Mouse (Mus musculus): ENCODE results near the gene Plekho1. TPM values are rescaled to one million over a fixed set of nuclear protein-coding genes. Genes with fewer than 3 reads are reported as not detected.
"Not testable (repeated sequence)": the region's sequence is repeated elsewhere in the genome, so short reads cannot be mapped to it uniquely, and the experiment has no call there.

Gene Plekho1
- polyA plus RNA-seq (2015; fragmentation: Nextera tagmentation; extraction: Ambion mirVana), result 46.1 and 54.6 TPM in 2 replicates

DNA sequence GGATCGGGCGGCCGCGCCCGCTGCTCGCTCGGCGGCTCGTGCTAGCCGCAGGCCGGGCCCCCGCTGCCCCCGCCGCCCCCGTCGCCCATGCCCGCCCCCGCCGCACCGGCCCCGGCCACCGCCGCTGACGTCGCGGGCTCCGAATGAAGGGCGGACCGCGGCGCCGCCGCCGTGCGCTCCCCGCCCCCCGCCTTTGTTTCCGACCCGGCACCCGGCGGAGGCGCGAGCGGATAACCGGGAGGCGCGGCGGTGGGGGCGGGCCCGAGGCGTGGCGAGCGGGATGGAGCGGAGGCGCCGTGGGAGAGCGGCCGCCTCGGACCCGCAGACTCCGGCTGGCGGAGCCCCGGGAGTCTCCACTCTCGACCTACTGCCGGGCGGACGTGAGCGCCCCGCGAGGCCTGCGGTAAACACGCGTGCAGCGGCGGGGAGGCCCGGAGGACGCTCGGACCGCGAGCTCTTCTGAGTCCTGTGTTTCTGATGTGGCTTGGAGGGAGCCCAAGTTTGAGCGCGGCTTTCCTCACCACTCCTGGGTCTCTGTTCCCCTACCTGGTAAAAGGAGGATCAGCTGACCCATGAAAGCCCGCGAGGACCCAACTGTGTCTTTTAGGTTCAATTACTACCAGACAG is at the start of gene Plekho1:
Plekho1 (minus strand) TSS at position 200 of the 627 bp plus-strand sequence.
- peaks cover 40% of the 10 kb centered on the region for H3K4me1 ChIP-seq (ENCODE audit: control insufficient read depth, insufficient read depth, low read length)
- ATAC-seq, result peak; percentile 69
- peak within 1 kb of the TSS; percentile 98 for H3K27ac ChIP-seq (ENCODE audit: low read length)
- peak within 1 kb of the TSS; percentile 80 for H3K4me3 ChIP-seq (ENCODE audit: low read depth, low read length)
- no peaks in the 10 kb centered on the region for H3K27me3 ChIP-seq (ENCODE audit: control insufficient read depth, insufficient read depth, low read depth, low read length)
- WGBS, result 1% methylated on average over 44 of the region's 84 CpGs
- peak within 1 kb of the TSS; percentile 96 for H3K9ac ChIP-seq (ENCODE audit: low read depth, low read length)
- no peaks in the 10 kb centered on the region for H3K9me3 ChIP-seq (replicated peaks; ENCODE audit: control insufficient read depth, low read length, poor library complexity, severe bottlenecking)
- H3K36me3 ChIP-seq (ENCODE audit: control insufficient read depth, insufficient read depth, low read length), result peaks cover 3% of the 10 kb centered on the region; the same call in 1 of the 2 replicates
- peak within 1 kb of the TSS; percentile 84 for H3K4me2 ChIP-seq (ENCODE audit: low read length)

DNA sequence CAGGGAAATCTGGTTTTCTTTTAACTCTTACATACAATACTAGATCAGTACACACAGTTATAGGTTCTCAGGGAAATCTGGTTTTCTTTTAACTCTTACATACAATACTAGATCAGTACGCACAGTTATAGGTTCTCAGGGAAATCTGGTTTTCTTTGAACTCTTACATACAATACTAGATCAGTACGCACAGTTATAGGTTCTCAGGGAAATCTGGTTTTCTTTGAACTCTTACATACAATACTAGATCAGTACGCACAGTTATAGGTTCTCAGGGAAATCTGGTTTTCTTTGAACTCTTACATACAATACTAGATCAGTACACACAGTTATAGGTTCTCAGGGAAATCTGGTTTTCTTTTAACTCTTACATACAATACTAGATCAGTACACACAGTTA is 48.8 kb upstream of the Plekho1 start:
- H3K9ac ChIP-seq (ENCODE audit: low read depth, low read length); ATAC-seq; H3K4me1 ChIP-seq (ENCODE audit: control insufficient read depth, insufficient read depth, low read length); H3K27me3 ChIP-seq (ENCODE audit: control insufficient read depth, insufficient read depth, low read depth, low read length); H3K9me3 ChIP-seq (replicated peaks; ENCODE audit: control insufficient read depth, low read length, poor library complexity, severe bottlenecking); H3K4me2 ChIP-seq (ENCODE audit: low read length); H3K27ac ChIP-seq (ENCODE audit: low read length); H3K4me3 ChIP-seq (ENCODE audit: low read depth, low read length): not testable (repeated sequence)
- WGBS, result 81% methylated on average over 3 of the region's 3 CpGs
- H3K36me3 ChIP-seq (ENCODE audit: control insufficient read depth, insufficient read depth, low read length), result peaks cover 11% of the 10 kb centered on the region; the same call in 1 of the 2 replicates

DNA sequence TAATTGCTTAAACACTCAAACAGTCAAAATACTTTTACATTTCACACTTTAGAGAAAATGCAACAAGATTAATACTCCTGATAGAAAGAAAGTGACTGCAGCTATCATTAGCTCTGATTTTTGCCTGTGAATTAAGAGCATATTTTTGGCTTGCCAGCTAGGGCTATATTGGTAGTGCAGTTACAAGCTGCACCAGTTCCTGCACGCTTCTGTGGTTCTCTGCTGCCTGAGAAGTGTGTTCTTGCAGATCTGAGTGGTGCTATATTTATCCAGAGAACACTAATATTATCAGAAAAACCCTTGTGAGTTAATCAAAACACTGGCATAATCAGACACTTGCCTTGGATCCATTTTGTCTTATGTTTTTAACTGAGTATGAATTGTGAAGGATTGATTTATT is 47.3 kb upstream of the Plekho1 start:
- H3K4me3 ChIP-seq (ENCODE audit: low read depth, low read length), result no peak overlapping the region
- H3K4me1 ChIP-seq (ENCODE audit: control insufficient read depth, insufficient read depth, low read length), result no peaks in the 10 kb centered on the region
- no peaks in the 10 kb centered on the region for H3K9me3 ChIP-seq (replicated peaks; ENCODE audit: control insufficient read depth, low read length, poor library complexity, severe bottlenecking)
- WGBS, result 80% methylated on average over 1 of the region's 1 CpGs
- peaks cover 14% of the 10 kb centered on the region; the same call in 1 of the 2 replicates for H3K36me3 ChIP-seq (ENCODE audit: control insufficient read depth, insufficient read depth, low read length)
- H3K27me3 ChIP-seq (ENCODE audit: control insufficient read depth, insufficient read depth, low read depth, low read length), result no peaks in the 10 kb centered on the region
- H3K27ac ChIP-seq (ENCODE audit: low read length), result no peak overlapping the region
- no peak for ATAC-seq
- no peak overlapping the region for H3K4me2 ChIP-seq (ENCODE audit: low read length)
- no peak overlapping the region for H3K9ac ChIP-seq (ENCODE audit: low read depth, low read length)

DNA sequence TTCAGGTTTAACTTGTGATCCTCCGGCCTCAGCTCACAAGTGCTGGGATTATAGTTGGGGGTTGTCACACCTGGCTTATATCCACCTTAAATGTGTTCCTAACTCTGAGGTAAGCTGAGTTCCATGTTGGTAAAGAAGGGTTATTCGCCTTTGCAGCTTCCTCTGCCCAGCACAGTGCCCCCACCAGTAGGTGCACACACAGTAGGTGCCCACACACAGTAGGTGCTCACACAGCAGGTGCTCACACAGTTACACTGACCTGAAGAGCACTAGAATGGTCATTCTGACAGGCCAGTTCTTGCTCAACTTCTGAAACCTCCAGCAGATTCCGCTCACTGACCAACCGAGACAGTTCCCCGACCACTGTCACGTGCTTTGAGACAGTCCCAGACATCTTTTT is 45.3 kb upstream of the Plekho1 start:
- Histone ChIP-seq H3K9me3 (replicated peaks; ENCODE audit: control insufficient read depth, low read length, poor library complexity, severe bottlenecking) (no peaks in the 10 kb centered on the region), H3K27ac (ENCODE audit: low read length) (no peak overlapping the region), H3K4me1 (ENCODE audit: control insufficient read depth, insufficient read depth, low read length) (no peaks in the 10 kb centered on the region), H3K4me3 (ENCODE audit: low read depth, low read length) (no peak overlapping the region), H3K27me3 (ENCODE audit: control insufficient read depth, insufficient read depth, low read depth, low read length) (no peaks in the 10 kb centered on the region), H3K4me2 (ENCODE audit: low read length) (no peak overlapping the region), H3K36me3 (ENCODE audit: control insufficient read depth, insufficient read depth, low read length) (peaks cover 13% of the 10 kb centered on the region; the same call in 1 of the 2 replicates), H3K9ac (ENCODE audit: low read depth, low read length) (no peak overlapping the region)
- ATAC-seq, result no peak
- 93% methylated on average over 6 of the region's 6 CpGs for WGBS

DNA sequence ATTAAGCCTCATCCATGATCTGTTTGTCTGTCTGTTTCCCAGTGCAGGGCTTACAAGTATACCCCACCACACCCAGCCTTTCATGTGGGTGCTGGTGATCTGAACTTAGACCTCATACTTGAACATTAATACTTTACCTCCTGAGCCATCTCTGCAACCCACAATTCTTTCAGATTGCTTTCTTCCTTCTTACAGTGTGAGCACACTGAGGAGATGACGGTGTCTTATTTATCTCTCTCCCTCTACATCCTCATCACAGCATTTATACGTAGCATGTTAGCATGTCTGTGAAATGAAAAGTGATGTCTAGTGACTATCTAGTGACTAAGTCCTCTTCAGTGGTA is 44.8 kb upstream of the Plekho1 start:
- Histone ChIP-seq H3K4me3 (ENCODE audit: low read depth, low read length) (no peak overlapping the region), H3K4me2 (ENCODE audit: low read length) (no peak overlapping the region), H3K4me1 (ENCODE audit: control insufficient read depth, insufficient read depth, low read length) (no peaks in the 10 kb centered on the region), H3K9ac (ENCODE audit: low read depth, low read length) (no peak overlapping the region), H3K27ac (ENCODE audit: low read length) (no peak overlapping the region), H3K9me3 (replicated peaks; ENCODE audit: control insufficient read depth, low read length, poor library complexity, severe bottlenecking) (no peaks in the 10 kb centered on the region), H3K36me3 (ENCODE audit: control insufficient read depth, insufficient read depth, low read length) (peaks cover 11% of the 10 kb centered on the region; the same call in 1 of the 2 replicates), H3K27me3 (ENCODE audit: control insufficient read depth, insufficient read depth, low read depth, low read length) (no peaks in the 10 kb centered on the region)
- WGBS, result 95% methylated on average over 2 of the region's 2 CpGs
- ATAC-seq, result no peak

DNA sequence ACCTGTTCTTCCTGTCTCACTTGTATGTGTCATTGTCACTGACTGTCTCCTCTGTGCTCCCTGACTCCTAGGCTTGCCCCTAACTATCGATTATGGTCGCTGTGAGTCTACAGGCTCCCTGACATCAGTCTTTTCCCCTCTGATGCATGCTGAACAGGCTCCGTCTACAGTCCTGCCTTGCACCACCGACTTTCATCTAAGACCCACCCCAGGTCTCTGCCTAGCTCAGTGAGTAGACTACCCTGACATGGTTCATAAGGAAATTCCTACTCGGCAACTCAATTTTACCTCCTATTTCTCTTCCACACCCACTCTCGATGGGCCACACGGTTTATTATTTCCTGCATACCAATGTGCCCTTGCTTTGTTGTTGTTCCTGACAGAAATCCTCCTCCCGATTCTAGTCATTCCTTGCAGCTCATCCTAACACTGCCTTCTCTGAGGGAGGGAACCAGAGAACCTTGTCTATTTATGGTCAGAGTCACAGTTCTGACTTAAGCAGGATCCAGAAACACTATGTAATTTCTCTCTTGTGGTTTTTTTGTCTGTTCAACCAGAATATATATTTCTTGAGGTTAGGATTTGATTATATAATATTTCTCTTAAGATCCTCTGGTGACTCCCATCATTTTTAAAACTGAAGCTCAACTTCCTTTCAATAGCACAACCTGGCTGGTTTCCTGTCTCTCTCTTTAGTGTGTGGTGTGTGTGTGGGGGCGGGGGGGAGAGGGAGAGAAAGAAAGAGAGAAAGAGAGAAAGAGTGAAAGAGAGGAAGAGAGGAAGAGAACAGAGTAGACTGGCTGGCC is 44.3 kb upstream of the Plekho1 start:
- Histone ChIP-seq H3K4me2 (ENCODE audit: low read length) (no peak overlapping the region), H3K9ac (ENCODE audit: low read depth, low read length) (no peak overlapping the region), H3K27ac (ENCODE audit: low read length) (no peak overlapping the region), H3K9me3 (replicated peaks; ENCODE audit: control insufficient read depth, low read length, poor library complexity, severe bottlenecking) (no peaks in the 10 kb centered on the region), H3K4me1 (ENCODE audit: control insufficient read depth, insufficient read depth, low read length) (no peaks in the 10 kb centered on the region), H3K36me3 (ENCODE audit: control insufficient read depth, insufficient read depth, low read length) (peaks cover 6% of the 10 kb centered on the region; the same call in 1 of the 2 replicates), H3K4me3 (ENCODE audit: low read depth, low read length) (no peak overlapping the region), H3K27me3 (ENCODE audit: control insufficient read depth, insufficient read depth, low read depth, low read length) (no peaks in the 10 kb centered on the region)
- ATAC-seq, result no peak
- WGBS, result 84% methylated on average over 9 of the region's 9 CpGs

DNA sequence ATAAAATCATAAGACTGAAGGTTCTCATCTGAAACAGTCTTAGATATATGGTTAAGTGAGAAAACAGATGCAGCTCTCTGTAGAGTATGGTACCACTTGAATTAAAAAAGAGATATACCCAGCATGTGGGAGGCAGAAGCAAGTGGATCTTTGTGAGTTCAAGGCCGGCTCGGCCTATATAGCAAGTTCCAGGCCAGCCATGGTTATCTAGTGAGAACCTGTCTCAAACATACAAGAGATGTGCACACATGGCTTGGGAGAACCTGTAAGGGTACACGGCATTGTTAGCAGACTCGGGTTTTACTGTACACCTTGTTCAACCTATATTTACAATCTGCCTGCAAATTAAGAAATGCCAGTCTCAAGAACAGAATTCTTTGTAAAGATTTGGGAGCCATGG is 43.0 kb upstream of the Plekho1 start:
- Histone ChIP-seq H3K4me3 (ENCODE audit: low read depth, low read length) (no peak overlapping the region), H3K4me2 (ENCODE audit: low read length) (no peak overlapping the region), H3K9me3 (replicated peaks; ENCODE audit: control insufficient read depth, low read length, poor library complexity, severe bottlenecking) (no peaks in the 10 kb centered on the region), H3K36me3 (ENCODE audit: control insufficient read depth, insufficient read depth, low read length) (peaks cover 6% of the 10 kb centered on the region; the same call in 1 of the 2 replicates), H3K27me3 (ENCODE audit: control insufficient read depth, insufficient read depth, low read depth, low read length) (no peaks in the 10 kb centered on the region), H3K27ac (ENCODE audit: low read length) (no peak overlapping the region), H3K4me1 (ENCODE audit: control insufficient read depth, insufficient read depth, low read length) (no peaks in the 10 kb centered on the region), H3K9ac (ENCODE audit: low read depth, low read length) (no peak overlapping the region)
- no peak for ATAC-seq
- WGBS, result 98% methylated on average over 4 of the region's 4 CpGs

DNA sequence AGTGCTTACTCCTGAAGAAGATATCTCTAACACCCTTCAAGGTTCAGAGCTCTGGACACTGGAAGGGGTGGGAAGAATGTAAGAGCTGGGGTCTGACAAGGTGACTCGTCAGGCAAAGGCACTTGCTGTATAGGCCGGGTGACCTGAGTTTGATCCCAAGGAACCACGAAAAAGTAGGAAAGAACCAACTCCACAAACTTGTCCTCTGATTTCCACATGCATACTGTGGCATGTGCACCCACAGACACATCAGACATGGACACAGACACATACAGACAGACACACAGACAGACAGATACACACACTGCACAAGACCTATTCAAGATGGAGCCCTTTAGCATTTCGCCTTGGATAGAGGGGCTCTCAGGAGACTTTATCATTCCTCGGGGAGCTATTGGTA is 42.4 kb upstream of the Plekho1 start:
- H3K9ac ChIP-seq (ENCODE audit: low read depth, low read length), result no peak overlapping the region
- H3K27me3 ChIP-seq (ENCODE audit: control insufficient read depth, insufficient read depth, low read depth, low read length), result no peaks in the 10 kb centered on the region
- H3K36me3 ChIP-seq (ENCODE audit: control insufficient read depth, insufficient read depth, low read length), result peaks cover 9% of the 10 kb centered on the region
- H3K27ac ChIP-seq (ENCODE audit: low read length), result no peak overlapping the region
- WGBS, result 87% methylated on average over 5 of the region's 5 CpGs
- ATAC-seq, result no peak
- H3K9me3 ChIP-seq (replicated peaks; ENCODE audit: control insufficient read depth, low read length, poor library complexity, severe bottlenecking), result no peaks in the 10 kb centered on the region
- no peak overlapping the region for H3K4me2 ChIP-seq (ENCODE audit: low read length)
- H3K4me3 ChIP-seq (ENCODE audit: low read depth, low read length), result no peak overlapping the region
- H3K4me1 ChIP-seq (ENCODE audit: control insufficient read depth, insufficient read depth, low read length), result no peaks in the 10 kb centered on the region

DNA sequence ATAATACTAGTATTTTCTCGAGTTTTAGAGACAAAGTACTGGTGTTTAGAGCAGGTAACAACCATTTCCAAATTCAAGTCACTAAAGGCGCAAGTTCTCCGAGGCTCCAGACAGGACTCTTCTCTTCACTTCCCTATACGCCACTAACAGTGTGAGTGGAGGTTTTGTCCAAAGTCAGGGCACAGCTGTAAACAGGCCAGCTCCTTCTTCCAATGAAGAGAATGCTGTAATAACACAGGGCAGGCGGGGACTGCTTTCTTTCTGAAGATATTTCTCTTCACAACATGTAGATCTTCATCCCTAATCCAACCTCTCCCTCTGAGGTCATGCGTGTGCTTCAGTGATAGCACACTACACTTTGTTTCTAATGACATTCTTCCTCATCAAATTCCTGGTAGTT is 41.0 kb upstream of the Plekho1 start:
- no peak for ATAC-seq
- Histone ChIP-seq H3K9ac (ENCODE audit: low read depth, low read length) (no peak overlapping the region), H3K4me1 (ENCODE audit: control insufficient read depth, insufficient read depth, low read length) (no peaks in the 10 kb centered on the region), H3K4me2 (ENCODE audit: low read length) (no peak overlapping the region), H3K36me3 (ENCODE audit: control insufficient read depth, insufficient read depth, low read length) (peaks cover 9% of the 10 kb centered on the region), H3K27ac (ENCODE audit: low read length) (no peak overlapping the region), H3K9me3 (replicated peaks; ENCODE audit: control insufficient read depth, low read length, poor library complexity, severe bottlenecking) (no peaks in the 10 kb centered on the region), H3K27me3 (ENCODE audit: control insufficient read depth, insufficient read depth, low read depth, low read length) (no peaks in the 10 kb centered on the region), H3K4me3 (ENCODE audit: low read depth, low read length) (no peak overlapping the region)
- 92% methylated on average over 6 of the region's 6 CpGs for WGBS
